In genomic region chr11:42182825-42183152, GRCm38 (mm10) we compare ENCODE assay signal across 9 mouse cellular contexts. TPM values are rescaled to one million over a fixed set of nuclear protein-coding genes. Genes with fewer than 3 reads are reported as not detected.
DNase-seq lines count a peak whose midpoint lies in the region; ATAC-seq and TF ChIP-seq lines count a peak whose summit lies in the region.
"Had no signal": no experiment of that assay in that cellular context is flagged by ENCODE, and none has a peak within 500 bp of the region (broad histone marks: within the 10 kb centered on the region; RNA-seq: fewer than 3 reads in every experiment).

Gene Gabra1, minus strand, starts transcription at chr11:42182930.

- no peak for TF ChIP-seq EP300 in heart, postnatal 0 days (IDR thresholded peaks at IDR 0.05; ENCODE audit: low read depth)

- WGBS in kidney, embryonic 16.5 days, result under 1% methylated on average over 13 of the region's 13 CpGs
- WGBS in heart, postnatal 0 days, result 3% methylated on average over 13 of the region's 13 CpGs
- under 1% methylated on average over 13 of the region's 13 CpGs for WGBS in limb, embryonic 12.5 days
- 1% methylated on average over 13 of the region's 13 CpGs for WGBS in olfactory bulb, adult 2 months

- ATAC-seq in kidney, embryonic 16.5 days (ENCODE audit: low FRiP score, low TSS enrichment), result peak; percentile 85
- ATAC-seq in heart, postnatal 0 days (ENCODE audit: insufficient read depth, low read depth), result no peak
- peak; percentile 52; the same call in 1 of the 2 replicates for ATAC-seq in limb, embryonic 12.5 days (ENCODE audit: insufficient number of reproducible peaks, insufficient read depth, low FRiP score, low TSS enrichment, low read depth)

- peaks cover 7% of the 10 kb centered on the region; the same call in 1 of the 2 replicates for H3K27me3 ChIP-seq in kidney, embryonic 16.5 days (ENCODE audit: insufficient read depth, low read length)
- peaks cover 26% of the 10 kb centered on the region for H3K27me3 ChIP-seq in heart, postnatal 0 days (ENCODE audit: control insufficient read depth, insufficient read depth, low read length)
- peaks cover 28% of the 10 kb centered on the region for H3K27me3 ChIP-seq in limb, embryonic 12.5 days

- no peak for TF ChIP-seq POLR2A in olfactory bulb, adult 2 months (IDR thresholded peaks at IDR 0.05; ENCODE audit: insufficient read depth, low read depth, low read length)

- H3K36me3 ChIP-seq in kidney, embryonic 16.5 days (ENCODE audit: insufficient read depth, low read length), result no peaks in the 10 kb centered on the region
- H3K36me3 ChIP-seq in heart, postnatal 0 days (replicated peaks; ENCODE audit: control insufficient read depth, insufficient read depth, low read length), result no peaks in the 10 kb centered on the region
- H3K36me3 ChIP-seq in limb, embryonic 12.5 days, result no peaks in the 10 kb centered on the region

- H3K27ac ChIP-seq in kidney, embryonic 16.5 days (ENCODE audit: low read length), result no peak within 1 kb of the TSS
- no peak within 1 kb of the TSS for H3K27ac ChIP-seq in heart, postnatal 0 days (ENCODE audit: low read depth)
- no peak within 1 kb of the TSS for H3K27ac ChIP-seq in limb, embryonic 12.5 days
- peak within 1 kb of the TSS; percentile 40; the same call in 1 of the 2 replicates for H3K27ac ChIP-seq in olfactory bulb, adult 2 months (ENCODE audit: insufficient read depth, low read depth, low read length)

- H3K9ac ChIP-seq in kidney, embryonic 16.5 days (replicated peaks; ENCODE audit: low read length), result peak within 1 kb of the TSS; percentile 66
- H3K9ac ChIP-seq in heart, postnatal 0 days (replicated peaks; ENCODE audit: low read depth, low read length), result peak within 1 kb of the TSS; percentile 42
- H3K9ac ChIP-seq in limb, embryonic 12.5 days (replicated peaks), result peak within 1 kb of the TSS; percentile 70

- no peak for TF ChIP-seq CTCF in heart, postnatal 0 days (IDR thresholded peaks at IDR 0.05; ENCODE audit: low read depth)
- no peak for TF ChIP-seq CTCF in olfactory bulb, adult 2 months (IDR thresholded peaks at IDR 0.05; ENCODE audit: insufficient read depth, low read depth, low read length)

- peaks cover 12% of the 10 kb centered on the region; the same call in 1 of the 2 replicates for H3K4me1 ChIP-seq in kidney, embryonic 16.5 days (ENCODE audit: insufficient read depth, low read length)
- H3K4me1 ChIP-seq in heart, postnatal 0 days (ENCODE audit: control insufficient read depth, insufficient read depth), result peaks cover 6% of the 10 kb centered on the region
- peaks cover 11% of the 10 kb centered on the region; the same call in 1 of the 2 replicates for H3K4me1 ChIP-seq in limb, embryonic 12.5 days (replicated peaks)
- H3K4me1 ChIP-seq in olfactory bulb, adult 2 months (ENCODE audit: control insufficient read depth, insufficient read depth, low read length), result peaks cover 4% of the 10 kb centered on the region

- H3K4me3 ChIP-seq in kidney, embryonic 16.5 days (ENCODE audit: low read length), result peak within 1 kb of the TSS; percentile 55
- peak within 1 kb of the TSS; percentile 53 for H3K4me3 ChIP-seq in heart, postnatal 0 days (ENCODE audit: low read depth, low read length)
- peak within 1 kb of the TSS; percentile 52 for H3K4me3 ChIP-seq in limb, embryonic 12.5 days (replicated peaks)
- peak within 1 kb of the TSS; percentile 77 for H3K4me3 ChIP-seq in olfactory bulb, adult 2 months (ENCODE audit: insufficient read depth, low read depth, low read length)

- peak within 1 kb of the TSS; percentile 81 for H3K4me2 ChIP-seq in kidney, embryonic 16.5 days (replicated peaks; ENCODE audit: low read depth, low read length)
- peak within 1 kb of the TSS; percentile 85 for H3K4me2 ChIP-seq in heart, postnatal 0 days (ENCODE audit: low read depth, low read length)
- peak within 1 kb of the TSS; percentile 83 for H3K4me2 ChIP-seq in limb, embryonic 12.5 days

- H3K9me3 ChIP-seq in kidney, embryonic 16.5 days (ENCODE audit: low read length), result no peaks in the 10 kb centered on the region
- no peaks in the 10 kb centered on the region for H3K9me3 ChIP-seq in heart, postnatal 0 days (replicated peaks; ENCODE audit: control insufficient read depth, low read length)
- no peaks in the 10 kb centered on the region for H3K9me3 ChIP-seq in limb, embryonic 12.5 days

- intact Hi-C loops in gastrocnemius, postnatal 36 days (cut with DNase I), result no loop called here

- no peak for DNase-seq in kidney, adult 8-10 months
- DNase-seq in cerebellum, postnatal 10 days, result peak; percentile 50 to 55
- peak; percentile 6 for DNase-seq in heart, postnatal 0 days (ENCODE audit: low spot score)
- DNase-seq in gastrocnemius, postnatal 36 days, result no peak
- DNase-seq in gastrocnemius, adult 8-10 months (ENCODE audit: low spot score in 2 of 2), result no peak

RNA-seq across cellular contexts. Expression of gene Gabra1, which starts in this region (rescaled TPM):
- polyA plus RNA-seq in kidney, embryonic 16.5 days (2015; fragmentation: Nextera tagmentation; extraction: Ambion mirVana), result 0.92 and 1.8 TPM in 2 replicates
- 1.7 TPM in 1 of 2 replicates, not detected in the other for total RNA-seq in heart, postnatal 0 days (2014; rRNA removed; ENCODE audit: low replicate concordance)
- 0.18 and 0.52 TPM in 2 replicates for polyA plus RNA-seq in heart, postnatal 0 days (2015; fragmentation: Nextera tagmentation; extraction: Ambion mirVana)
- 0.55 and 0.64 TPM in 2 replicates for polyA plus RNA-seq in limb, embryonic 12.5 days (2016; fragmentation: Nextera tagmentation; extraction: Ambion mirVana)
- polyA plus RNA-seq in olfactory bulb, adult 2 months (2012; ENCODE audit: insufficient read depth, insufficient read length, low replicate concordance, missing spikeins), result not detected in 2 replicates
- under 1 TPM; 0.79 to 0.84 TPM for total RNA-seq in gastrocnemius, postnatal 36 days (2021)
- total RNA-seq in gastrocnemius, adult 8-10 months (2022), result 1 to 10 TPM in 2 of 4 experiments, under 1 TPM in 2; 0.22 to 1.5 (median 0.89) TPM
- polyA plus RNA-seq: small intestine, adult 2 months had no signal

Comparison
In these comparisons a context has a peak if more than half of its experiments do, and no peak if none do; other contexts are left out.
1. Peak in ATAC-seq, H3K4me3 ChIP-seq, H3K9ac ChIP-seq and H3K4me2 ChIP-seq in limb, embryonic 12.5 days; RNA of the gene not detected or under 1 TPM.
2. DNase-seq: peak in cerebellum, postnatal 10 days (2 of 2) and heart, postnatal 0 days (single experiment); none in kidney, adult 8-10 months (0 of 2), gastrocnemius, postnatal 36 days (0 of 2) and gastrocnemius, adult 8-10 months (0 of 2).
3. Peak in every context shown above with its lines, with median percentiles within 50 percentile points of each other: H3K4me2 ChIP-seq, H3K4me3 ChIP-seq and H3K9ac ChIP-seq.